ENCODE assay signal across 9 mouse cellular contexts in genomic region chr11:58954170-58954419, GRCm38 (mm10). TPM values are rescaled to one million over a fixed set of nuclear protein-coding genes. Genes with fewer than 3 reads are reported as not detected.
DNase-seq lines count a peak whose midpoint lies in the region; ATAC-seq and TF ChIP-seq lines count a peak whose summit lies in the region.
"Not testable (repeated sequence)": the region's sequence is repeated elsewhere in the genome, so short reads cannot be mapped to it uniquely, and the experiment has no call there.
"Had no signal": no experiment of that assay in that cellular context is flagged by ENCODE, and none has a peak within 500 bp of the region (broad histone marks: within the 10 kb centered on the region; RNA-seq: fewer than 3 reads in every experiment).

No protein-coding gene starts in this region.

- peak overlapping the region; percentile 72; the same call in 1 of the 2 replicates for H3K4me3 ChIP-seq in G1E (ENCODE audit: low read depth, low read length)
- H3K4me3 ChIP-seq in embryonic facial prominence, embryonic 14.5 days (ENCODE audit: low read depth, low read length): peak overlapping the region; percentile 79
- peak overlapping the region; percentile 86 for H3K4me3 ChIP-seq in heart, embryonic 10.5 days
- peak overlapping the region; percentile 76 for H3K4me3 ChIP-seq in hindbrain, embryonic 15.5 days
- H3K4me3 ChIP-seq in left cerebral cortex, adult 2 months: peak overlapping the region; percentile 71
- peak overlapping the region; percentile 89 for H3K4me3 ChIP-seq in liver, postnatal 0 days (ENCODE audit: low read depth, low read length)
- H3K4me3 ChIP-seq in midbrain, embryonic 16.5 days (ENCODE audit: low read depth, low read length): peak overlapping the region; percentile 62
- H3K4me3 ChIP-seq in stomach, embryonic 14.5 days (ENCODE audit: low read depth, low read length): peak overlapping the region; percentile 59

- 0% methylated on average over 11 of the region's 17 CpGs for WGBS in embryonic facial prominence, embryonic 14.5 days
- under 1% methylated on average over 17 of the region's 17 CpGs for WGBS in heart, embryonic 10.5 days
- WGBS in hindbrain, embryonic 15.5 days: 2% methylated on average over 17 of the region's 17 CpGs
- 0% methylated on average over 17 of the region's 17 CpGs for WGBS in liver, postnatal 0 days (ENCODE audit: insufficient replicate concordance)
- 0% methylated on average over 17 of the region's 17 CpGs for WGBS in midbrain, embryonic 16.5 days
- 0% methylated on average over 14 of the region's 17 CpGs for WGBS in stomach, embryonic 14.5 days

- H3K4me2 ChIP-seq in embryonic facial prominence, embryonic 14.5 days (ENCODE audit: low read depth, low read length): peak overlapping the region; percentile 96
- peak overlapping the region; percentile 80 for H3K4me2 ChIP-seq in hindbrain, embryonic 15.5 days
- peak overlapping the region; percentile 84 for H3K4me2 ChIP-seq in liver, postnatal 0 days (ENCODE audit: low read depth, low read length)
- H3K4me2 ChIP-seq in midbrain, embryonic 16.5 days (ENCODE audit: low read length): peak overlapping the region; percentile 56
- peak overlapping the region; percentile 93 for H3K4me2 ChIP-seq in stomach, embryonic 14.5 days (replicated peaks; ENCODE audit: low read depth, low read length)

- TF ChIP-seq EP300 in liver, postnatal 0 days (IDR thresholded peaks at IDR 0.05; ENCODE audit: low read depth): not testable (repeated sequence)

- peak overlapping the region; percentile 80 for H3K9ac ChIP-seq in embryonic facial prominence, embryonic 14.5 days (ENCODE audit: low read depth, low read length)
- H3K9ac ChIP-seq in hindbrain, embryonic 15.5 days: peak overlapping the region; percentile 92
- H3K9ac ChIP-seq in liver, postnatal 0 days (replicated peaks): peak overlapping the region; percentile 66
- peak overlapping the region; percentile 77 for H3K9ac ChIP-seq in midbrain, embryonic 16.5 days (ENCODE audit: low read depth, low read length)
- peak overlapping the region; percentile 60; the same call in 1 of the 2 replicates for H3K9ac ChIP-seq in stomach, embryonic 14.5 days (replicated peaks; ENCODE audit: low read depth, low read length)

- peak overlapping the region; percentile 94 for H3K27ac ChIP-seq in embryonic facial prominence, embryonic 14.5 days (replicated peaks; ENCODE audit: low read depth, low read length)
- peak overlapping the region; percentile 94 for H3K27ac ChIP-seq in heart, embryonic 10.5 days
- peak overlapping the region; percentile 100 for H3K27ac ChIP-seq in hindbrain, embryonic 15.5 days (replicated peaks)
- peak overlapping the region; percentile 98 for H3K27ac ChIP-seq in left cerebral cortex, adult 2 months
- peak overlapping the region; percentile 99 for H3K27ac ChIP-seq in liver, postnatal 0 days (ENCODE audit: low read depth)
- peak overlapping the region; percentile 98 for H3K27ac ChIP-seq in midbrain, embryonic 16.5 days (ENCODE audit: low read length)
- H3K27ac ChIP-seq in stomach, embryonic 14.5 days (ENCODE audit: low read length): peak overlapping the region; percentile 97

- DNase-seq in G1E (ENCODE audit: low spot score); embryonic facial prominence, embryonic 14.5 days (ENCODE audit: low spot score); liver, postnatal 0 days: not testable (repeated sequence)
- peak; percentile 83 for DNase-seq in heart, embryonic 10.5 days (ENCODE audit: low spot score)
- DNase-seq in left cerebral cortex, adult 2 months (ENCODE audit: extremely low spot score in 1 of 2, low spot score in 2 of 2): peak in 1 of 2 experiments; percentile 76

- H3K4me1 ChIP-seq in G1E (ENCODE audit: insufficient read depth, low read depth, low read length): peaks cover 33% of the 10 kb centered on the region
- peaks cover 23% of the 10 kb centered on the region for H3K4me1 ChIP-seq in embryonic facial prominence, embryonic 14.5 days (ENCODE audit: control insufficient read depth, insufficient read depth, low read length)
- H3K4me1 ChIP-seq in heart, embryonic 10.5 days: peaks cover 34% of the 10 kb centered on the region
- peaks cover 54% of the 10 kb centered on the region for H3K4me1 ChIP-seq in hindbrain, embryonic 15.5 days (replicated peaks)
- peaks cover 33% of the 10 kb centered on the region for H3K4me1 ChIP-seq in liver, postnatal 0 days (ENCODE audit: insufficient read depth)
- H3K4me1 ChIP-seq in midbrain, embryonic 16.5 days (ENCODE audit: control insufficient read depth, insufficient read depth, low read length): peaks cover 46% of the 10 kb centered on the region
- H3K4me1 ChIP-seq in stomach, embryonic 14.5 days (ENCODE audit: control insufficient read depth, insufficient read depth, low read length): peaks cover 11% of the 10 kb centered on the region

- not testable (repeated sequence) for ATAC-seq in G1E (ENCODE audit: extremely low read depth, insufficient number of reproducible peaks, low FRiP score, poor library complexity, severe bottlenecking); hindbrain, embryonic 15.5 days (ENCODE audit: low FRiP score, low read depth); stomach, embryonic 14.5 days (ENCODE audit: insufficient number of reproducible peaks, insufficient read depth, low FRiP score, low read depth)
- ATAC-seq in embryonic facial prominence, embryonic 14.5 days (ENCODE audit: low read depth): peak; percentile 9
- peak; percentile 22 for ATAC-seq in liver, postnatal 0 days
- ATAC-seq in midbrain, embryonic 16.5 days: peak; percentile 43; the same call in 1 of the 2 replicates

- intact Hi-C loops in left cerebral cortex, adult 2 months (cut with DNase I): not testable (repeated sequence)

- H3K9me3 ChIP-seq in G1E (replicated peaks); embryonic facial prominence, embryonic 14.5 days (ENCODE audit: control insufficient read depth, low read length); heart, embryonic 10.5 days; hindbrain, embryonic 15.5 days; liver, postnatal 0 days (ENCODE audit: low read length); midbrain, embryonic 16.5 days (replicated peaks; ENCODE audit: control insufficient read depth, low read length, poor library complexity, severe bottlenecking); stomach, embryonic 14.5 days (ENCODE audit: control insufficient read depth, low read depth, low read length): not testable (repeated sequence)

- peaks cover 19% of the 10 kb centered on the region for H3K27me3 ChIP-seq in G1E (ENCODE audit: insufficient read depth, low read length)
- peaks cover 12% of the 10 kb centered on the region for H3K27me3 ChIP-seq in embryonic facial prominence, embryonic 14.5 days (replicated peaks; ENCODE audit: control insufficient read depth, insufficient read depth, low read length)
- peaks cover 31% of the 10 kb centered on the region for H3K27me3 ChIP-seq in heart, embryonic 10.5 days (ENCODE audit: insufficient read depth, poor library complexity, severe bottlenecking)
- not testable (repeated sequence) for H3K27me3 ChIP-seq in hindbrain, embryonic 15.5 days; midbrain, embryonic 16.5 days (ENCODE audit: control insufficient read depth, insufficient read depth, low read depth, low read length); stomach, embryonic 14.5 days (ENCODE audit: control insufficient read depth, insufficient read depth, low read length)
- peaks cover 14% of the 10 kb centered on the region for H3K27me3 ChIP-seq in liver, postnatal 0 days (ENCODE audit: insufficient read depth, low read length)

- TF ChIP-seq CTCF in G1E (IDR thresholded peaks at IDR 0.05; ENCODE audit: low read depth, low read length); left cerebral cortex, adult 2 months (IDR thresholded peaks at IDR 0.05); liver, postnatal 0 days (IDR thresholded peaks at IDR 0.05; ENCODE audit: low read depth): not testable (repeated sequence)

- peaks cover 19% of the 10 kb centered on the region for H3K36me3 ChIP-seq in G1E (replicated peaks)
- H3K36me3 ChIP-seq in embryonic facial prominence, embryonic 14.5 days (ENCODE audit: control insufficient read depth, insufficient read depth, low read length): 0 out of 2 replicates have a peak, but pooled peaks cover 11% of the 10 kb centered on the region
- peaks cover 12% of the 10 kb centered on the region; the same call in 1 of the 2 replicates for H3K36me3 ChIP-seq in heart, embryonic 10.5 days
- not testable (repeated sequence) for H3K36me3 ChIP-seq in hindbrain, embryonic 15.5 days; midbrain, embryonic 16.5 days (ENCODE audit: control insufficient read depth, insufficient read depth, low read length); stomach, embryonic 14.5 days (ENCODE audit: control insufficient read depth, insufficient read depth, low read length)
- peaks cover 19% of the 10 kb centered on the region for H3K36me3 ChIP-seq in liver, postnatal 0 days (replicated peaks; ENCODE audit: insufficient read depth, low read length)

RNA-seq across cellular contexts. Expression of gene Hist3h2a, which starts 0.4 kb away (rescaled TPM):
- 93.3 and 107 TPM in 2 replicates for total RNA-seq in G1E (2014; fragmentation: Nextera tagmentation)
- total RNA-seq in G1E (2017): 108 and 128 TPM in 2 replicates
- polyA plus RNA-seq in G1E (2012): 6.2 and 13.5 TPM in 2 replicates
- polyA plus RNA-seq in embryonic facial prominence, embryonic 14.5 days (2014; fragmentation: Nextera tagmentation; extraction: Ambion mirVana): 27.6 and 29.7 TPM in 2 replicates
- 15.5 and 15.9 TPM in 2 replicates for polyA plus RNA-seq in heart, embryonic 10.5 days (2016; fragmentation: Nextera tagmentation; extraction: Ambion mirVana)
- 96.0 and 96.7 TPM in 2 replicates for polyA plus RNA-seq in hindbrain, embryonic 15.5 days (2015; fragmentation: Nextera tagmentation; extraction: Ambion mirVana)
- 10 to 100 TPM; 55.5 to 59.1 TPM for total RNA-seq in left cerebral cortex, adult 2 months (2021)
- 14.3 and 14.8 TPM in 2 replicates for polyA plus RNA-seq in liver, postnatal 0 days (2015; fragmentation: Nextera tagmentation; extraction: Ambion mirVana)
- 107 and 115 TPM in 2 replicates for polyA plus RNA-seq in midbrain, embryonic 16.5 days (2015; fragmentation: Nextera tagmentation; extraction: Ambion mirVana)
- polyA plus RNA-seq in stomach, embryonic 14.5 days (2014; fragmentation: Nextera tagmentation; extraction: Ambion mirVana): 32.4 and 33.9 TPM in 2 replicates

RNA-seq across cellular contexts. Expression of gene Trim17, which starts 0.4 kb away (rescaled TPM):
- not detected in 2 replicates for total RNA-seq in G1E (2014; fragmentation: Nextera tagmentation)
- 0.11 and 0.12 TPM in 2 replicates for total RNA-seq in G1E (2017)
- 0.12 and 7.5 TPM in 2 replicates for polyA plus RNA-seq in G1E (2012)
- polyA plus RNA-seq in embryonic facial prominence, embryonic 14.5 days (2014; fragmentation: Nextera tagmentation; extraction: Ambion mirVana): 0.41 and 0.51 TPM in 2 replicates
- 0.75 and 0.79 TPM in 2 replicates for polyA plus RNA-seq in heart, embryonic 10.5 days (2016; fragmentation: Nextera tagmentation; extraction: Ambion mirVana)
- polyA plus RNA-seq in hindbrain, embryonic 15.5 days (2015; fragmentation: Nextera tagmentation; extraction: Ambion mirVana): 1.4 TPM in 2 replicates
- 1 to 10 TPM; 4.8 to 4.9 TPM for total RNA-seq in left cerebral cortex, adult 2 months (2021)
- polyA plus RNA-seq in liver, postnatal 0 days (2015; fragmentation: Nextera tagmentation; extraction: Ambion mirVana): 0.11 and 0.15 TPM in 2 replicates
- 1.3 and 2.1 TPM in 2 replicates for polyA plus RNA-seq in midbrain, embryonic 16.5 days (2015; fragmentation: Nextera tagmentation; extraction: Ambion mirVana)
- 0.20 and 0.62 TPM in 2 replicates for polyA plus RNA-seq in stomach, embryonic 14.5 days (2014; fragmentation: Nextera tagmentation; extraction: Ambion mirVana)
- total RNA-seq: common myeloid progenitor, adult 5-6 weeks had no signal

RNA-seq across cellular contexts. Expression of gene Hist3h2ba, which starts 5.4 kb away (rescaled TPM):
- total RNA-seq in G1E (2014; fragmentation: Nextera tagmentation) (2.7 and 23.2 TPM in 2 replicates), G1E (2017) (6.0 and 7.1 TPM in 2 replicates)
- 0.20 TPM in 1 of 2 replicates, not detected in the other for polyA plus RNA-seq in G1E (2012)
- 14.9 and 20.8 TPM in 2 replicates for polyA plus RNA-seq in embryonic facial prominence, embryonic 14.5 days (2014; fragmentation: Nextera tagmentation; extraction: Ambion mirVana)
- 4.8 and 9.8 TPM in 2 replicates for polyA plus RNA-seq in heart, embryonic 10.5 days (2016; fragmentation: Nextera tagmentation; extraction: Ambion mirVana)
- polyA plus RNA-seq in hindbrain, embryonic 15.5 days (2015; fragmentation: Nextera tagmentation; extraction: Ambion mirVana): 230 and 238 TPM in 2 replicates
- 10 to 100 TPM; 88.5 to 98.9 TPM for total RNA-seq in left cerebral cortex, adult 2 months (2021)
- polyA plus RNA-seq in liver, postnatal 0 days (2015; fragmentation: Nextera tagmentation; extraction: Ambion mirVana): 4.9 and 10.0 TPM in 2 replicates
- 345 and 399 TPM in 2 replicates for polyA plus RNA-seq in midbrain, embryonic 16.5 days (2015; fragmentation: Nextera tagmentation; extraction: Ambion mirVana)
- 31.2 and 32.5 TPM in 2 replicates for polyA plus RNA-seq in stomach, embryonic 14.5 days (2014; fragmentation: Nextera tagmentation; extraction: Ambion mirVana)

RNA-seq across cellular contexts. Expression of gene Rnf187, which starts 15.4 kb away (rescaled TPM):
- total RNA-seq in G1E (2014; fragmentation: Nextera tagmentation): 55.7 and 55.8 TPM in 2 replicates
- 72.8 and 106 TPM in 2 replicates for total RNA-seq in G1E (2017)
- polyA plus RNA-seq in G1E (2012): 225 and 312 TPM in 2 replicates
- 256 and 271 TPM in 2 replicates for polyA plus RNA-seq in embryonic facial prominence, embryonic 14.5 days (2014; fragmentation: Nextera tagmentation; extraction: Ambion mirVana)
- polyA plus RNA-seq in heart, embryonic 10.5 days (2016; fragmentation: Nextera tagmentation; extraction: Ambion mirVana): 169 and 213 TPM in 2 replicates
- 603 and 674 TPM in 2 replicates for polyA plus RNA-seq in hindbrain, embryonic 15.5 days (2015; fragmentation: Nextera tagmentation; extraction: Ambion mirVana)
- total RNA-seq in left cerebral cortex, adult 2 months (2021): 100 to 1,000 TPM; 445 to 469 TPM
- 85.3 and 96.0 TPM in 2 replicates for polyA plus RNA-seq in liver, postnatal 0 days (2015; fragmentation: Nextera tagmentation; extraction: Ambion mirVana)
- polyA plus RNA-seq in midbrain, embryonic 16.5 days (2015; fragmentation: Nextera tagmentation; extraction: Ambion mirVana): 550 and 556 TPM in 2 replicates
- 211 and 222 TPM in 2 replicates for polyA plus RNA-seq in stomach, embryonic 14.5 days (2014; fragmentation: Nextera tagmentation; extraction: Ambion mirVana)

RNA-seq across cellular contexts. Expression of gene Trim11, which starts 23.8 kb away (rescaled TPM):
- total RNA-seq in G1E (2014; fragmentation: Nextera tagmentation) (44.7 and 48.2 TPM in 2 replicates), G1E (2017) (32.3 and 36.4 TPM in 2 replicates)
- 69.3 and 75.9 TPM in 2 replicates for polyA plus RNA-seq in G1E (2012)
- 19.2 and 23.0 TPM in 2 replicates for polyA plus RNA-seq in embryonic facial prominence, embryonic 14.5 days (2014; fragmentation: Nextera tagmentation; extraction: Ambion mirVana)
- 24.0 and 31.4 TPM in 2 replicates for polyA plus RNA-seq in heart, embryonic 10.5 days (2016; fragmentation: Nextera tagmentation; extraction: Ambion mirVana)
- 19.3 and 20.7 TPM in 2 replicates for polyA plus RNA-seq in hindbrain, embryonic 15.5 days (2015; fragmentation: Nextera tagmentation; extraction: Ambion mirVana)
- total RNA-seq in left cerebral cortex, adult 2 months (2021): 10 to 100 TPM; 25.6 to 26.1 TPM
- polyA plus RNA-seq in liver, postnatal 0 days (2015; fragmentation: Nextera tagmentation; extraction: Ambion mirVana): 8.8 and 8.9 TPM in 2 replicates
- polyA plus RNA-seq in midbrain, embryonic 16.5 days (2015; fragmentation: Nextera tagmentation; extraction: Ambion mirVana): 19.5 and 22.3 TPM in 2 replicates
- polyA plus RNA-seq in stomach, embryonic 14.5 days (2014; fragmentation: Nextera tagmentation; extraction: Ambion mirVana): 18.1 and 20.3 TPM in 2 replicates
